In the genomic region with DNA sequence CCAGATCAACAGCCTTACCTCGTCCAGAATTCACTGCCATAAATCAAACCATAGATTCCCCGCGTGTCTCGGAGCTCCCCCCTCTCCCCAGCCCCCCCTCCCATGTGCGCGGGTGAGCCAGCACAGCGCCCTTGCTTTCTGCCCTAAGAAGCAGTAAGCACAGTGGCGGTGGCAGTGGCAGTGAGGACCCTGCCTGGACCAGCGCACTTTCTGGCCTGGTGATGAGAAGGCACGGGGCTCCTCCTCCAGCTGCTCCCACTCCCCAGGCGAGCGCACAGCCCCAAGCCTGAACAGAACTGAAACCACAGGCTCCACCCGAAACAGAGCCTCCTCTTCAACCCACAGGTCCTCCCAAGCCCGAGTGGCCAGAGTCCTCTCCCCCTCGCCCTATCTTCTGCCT, we compare ENCODE assay signal across 33 mouse cellular contexts.
"Had no signal": no experiment of that assay in that cellular context is flagged by ENCODE, and none has a peak within 500 bp of the region (broad histone marks: within the 10 kb centered on the region; RNA-seq: fewer than 3 reads in every experiment).

No protein-coding gene starts in this region.

- H3K4me3 ChIP-seq: heart, embryonic 12.5 days; heart, embryonic 13.5 days; heart, embryonic 15.5 days; hindbrain, embryonic 10.5 days; hindbrain, embryonic 12.5 days; hindbrain, embryonic 13.5 days; hindbrain, embryonic 15.5 days; intestine, embryonic 15.5 days; kidney, embryonic 15.5 days; layer of hippocampus, adult 2 months; left cerebral cortex, adult 2 months had no signal

- DNase-seq: heart, postnatal 14 days; heart, postnatal 36 days; heart, postnatal 4 days; kidney, adult 11 months; kidney, adult 18-20 months; kidney, adult 2 months; kidney, adult 8-10 months; kidney, adult 9 months; kidney, postnatal 10 days; kidney, postnatal 14 days; kidney, postnatal 25 days; kidney, postnatal 36 days; kidney, postnatal 4 days; layer of hippocampus, adult 9-11 months; layer of hippocampus, postnatal 36 days had no signal

- H3K9me3 ChIP-seq: intestine, embryonic 15.5 days had no signal

- H3K4me2 ChIP-seq: heart, embryonic 12.5 days; heart, embryonic 13.5 days; heart, embryonic 15.5 days; hindbrain, embryonic 12.5 days; hindbrain, embryonic 13.5 days; hindbrain, embryonic 14.5 days; hindbrain, embryonic 15.5 days; intestine, embryonic 15.5 days; kidney, embryonic 15.5 days had no signal

- H3K9ac ChIP-seq: heart, embryonic 12.5 days; heart, embryonic 13.5 days; heart, embryonic 15.5 days; hindbrain, embryonic 12.5 days; hindbrain, embryonic 13.5 days; hindbrain, embryonic 14.5 days; hindbrain, embryonic 15.5 days; intestine, embryonic 15.5 days; kidney, embryonic 15.5 days had no signal

- H3K27ac ChIP-seq: heart, embryonic 13.5 days; heart, embryonic 15.5 days; hindbrain, embryonic 10.5 days; hindbrain, embryonic 12.5 days; hindbrain, embryonic 13.5 days; hindbrain, embryonic 14.5 days; hindbrain, embryonic 15.5 days; hindbrain, postnatal 0 days; intestine, embryonic 15.5 days; kidney, embryonic 15.5 days; kidney, postnatal 0 days; layer of hippocampus, adult 2 months; left cerebral cortex, adult 2 months had no signal

- ATAC-seq: hindbrain, embryonic 16.5 days; hindbrain, postnatal 0 days; inflammation-experienced regulatory T-cells, adult 6 months; intestine, embryonic 15.5 days; intestine, embryonic 16.5 days; intestine, postnatal 0 days had no signal

- H3K36me3 ChIP-seq: heart, embryonic 12.5 days; heart, embryonic 13.5 days; heart, embryonic 15.5 days; hindbrain, embryonic 10.5 days; hindbrain, embryonic 12.5 days; hindbrain, embryonic 13.5 days; hindbrain, embryonic 15.5 days; intestine, embryonic 15.5 days; kidney, embryonic 15.5 days had no signal

- H3K27me3 ChIP-seq: heart, embryonic 12.5 days; heart, embryonic 13.5 days; heart, embryonic 15.5 days; hindbrain, embryonic 12.5 days; hindbrain, embryonic 13.5 days; hindbrain, embryonic 15.5 days; intestine, embryonic 15.5 days; kidney, embryonic 15.5 days had no signal

- H3K4me1 ChIP-seq: heart, embryonic 12.5 days; heart, embryonic 13.5 days; heart, embryonic 15.5 days; hindbrain, embryonic 10.5 days; hindbrain, embryonic 12.5 days; hindbrain, embryonic 13.5 days; hindbrain, embryonic 15.5 days; intestine, embryonic 15.5 days; kidney, embryonic 15.5 days had no signal
